Mouse (Mus musculus): ENCODE results near the gene Src.

Src gene

GRCm38 (mm10) chr2:157429735-157430134 is 11.5 kb downstream of the Src start:
- in situ Hi-C loops (cut with MboI; ENCODE audit: low pct_unique_long_range_greater_than_20kb in 1 of 2, low sequenced_read_pairs in 2 of 2, unreplicated experiment in 1 of 2), result no loop called here

DNA sequence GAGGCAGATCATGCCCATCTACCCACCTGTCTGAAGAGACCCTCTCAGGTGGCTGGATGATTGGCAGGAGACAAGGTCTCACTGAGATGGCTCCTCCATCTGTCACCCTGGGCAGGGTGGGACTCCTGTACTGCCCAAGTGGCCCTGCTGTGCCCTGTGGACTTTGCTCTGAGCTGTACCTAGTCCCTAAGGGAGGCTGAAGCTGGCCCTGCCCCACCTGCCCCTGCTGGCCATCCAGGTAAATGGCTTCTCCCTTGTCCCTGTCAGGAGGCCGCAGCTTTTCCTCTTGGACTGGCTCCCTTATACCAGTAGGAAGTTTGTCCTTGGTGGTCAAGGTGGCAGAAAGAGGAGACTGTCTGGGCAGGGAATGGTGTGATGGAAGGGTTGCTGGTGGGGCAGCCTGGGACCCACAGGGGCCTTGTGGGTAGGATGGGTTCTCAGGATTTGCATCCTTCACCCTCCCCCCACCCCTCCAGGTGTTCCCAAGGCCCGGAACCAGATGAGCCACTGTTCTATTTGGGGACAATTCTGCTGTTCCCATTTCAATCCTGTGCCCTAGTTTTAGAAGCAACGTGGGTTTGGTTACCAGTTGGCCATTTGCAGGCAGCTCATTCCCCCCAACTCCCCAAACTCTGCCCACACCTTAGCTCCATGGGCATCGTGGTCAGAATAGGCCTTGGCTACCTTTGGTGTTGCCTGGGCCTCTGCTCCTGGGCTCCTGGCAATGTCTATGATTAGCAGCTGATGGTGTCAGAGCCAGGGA is 12.6 kb downstream of the Src start:
- in situ Hi-C loops (cut with MboI; ENCODE audit: low pct_unique_long_range_greater_than_20kb in 1 of 2, low sequenced_read_pairs in 2 of 2, unreplicated experiment in 1 of 2), result no loop called here

DNA sequence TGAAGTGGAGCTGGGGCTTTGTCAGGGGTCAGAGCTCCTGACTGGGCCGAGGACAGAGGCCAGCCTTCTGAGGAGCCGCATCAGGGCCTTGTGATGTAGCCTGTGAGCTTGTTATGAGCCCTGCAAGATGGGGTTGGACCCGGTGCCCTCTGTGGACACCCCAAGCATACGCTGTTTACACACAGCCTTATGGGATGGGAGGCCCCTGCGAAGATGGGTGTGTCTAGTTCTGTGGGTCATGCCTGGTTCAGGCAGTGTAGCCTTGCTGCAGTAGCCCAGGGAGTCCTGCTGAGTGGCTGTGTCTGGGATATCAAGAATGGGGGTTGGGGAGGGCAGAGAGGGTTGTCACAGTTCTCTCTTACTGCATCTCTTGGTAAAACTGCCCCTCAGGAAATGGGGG is 13.7 kb downstream of the Src start:
- in situ Hi-C loops (cut with MboI; ENCODE audit: low pct_unique_long_range_greater_than_20kb in 1 of 2, low sequenced_read_pairs in 2 of 2, unreplicated experiment in 1 of 2), result no loop called here

GRCm38 (mm10) chr2:157432476-157432875 is 14.2 kb downstream of the Src start:
- in situ Hi-C loops (cut with MboI; ENCODE audit: low pct_unique_long_range_greater_than_20kb in 1 of 2, low sequenced_read_pairs in 2 of 2, unreplicated experiment in 1 of 2), result no loop called here

DNA sequence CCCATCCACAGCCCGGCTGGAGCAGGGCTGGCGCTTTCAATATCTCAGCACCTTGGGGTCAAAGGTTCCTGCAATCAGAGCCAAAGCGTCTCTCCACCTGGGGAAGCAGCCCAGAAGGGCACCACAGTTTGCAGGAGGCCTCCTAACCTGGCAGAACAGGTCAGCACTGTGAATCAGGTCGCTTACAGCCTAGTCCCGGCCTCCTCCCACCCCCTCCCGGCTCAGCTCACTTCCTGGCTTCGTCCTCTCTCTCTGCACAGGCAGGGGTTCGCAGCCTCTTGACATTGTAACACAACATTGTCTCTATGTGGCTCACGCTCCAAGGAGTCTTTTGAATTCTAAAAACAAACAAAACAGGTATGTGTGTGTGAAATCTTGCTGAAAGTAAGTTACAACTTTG is 15.8 kb downstream of the Src start:
- in situ Hi-C loops (cut with MboI; ENCODE audit: low pct_unique_long_range_greater_than_20kb in 1 of 2, low sequenced_read_pairs in 2 of 2, unreplicated experiment in 1 of 2), result no loop called here

DNA sequence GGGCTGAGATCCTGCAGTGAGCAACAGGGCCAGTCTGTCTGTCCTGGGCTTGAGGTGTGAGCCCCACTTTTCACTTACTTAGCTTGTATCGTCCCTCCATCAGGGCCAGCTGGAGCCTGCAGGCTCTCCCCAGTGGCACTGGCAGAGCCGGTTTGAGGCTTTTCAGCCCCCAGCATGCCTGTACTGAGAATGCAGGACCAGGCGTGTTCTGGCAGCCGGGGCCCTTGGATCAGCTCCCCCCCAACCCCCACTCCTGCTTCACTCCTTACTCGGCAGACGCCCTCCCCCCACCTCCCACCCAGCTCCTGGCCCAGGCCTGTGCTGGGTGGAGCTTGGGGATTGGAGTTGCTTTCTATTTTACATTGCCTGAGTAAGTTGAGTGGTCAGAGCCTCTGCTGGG is 16.3 kb downstream of the Src start:
- in situ Hi-C loops (cut with MboI; ENCODE audit: low pct_unique_long_range_greater_than_20kb in 1 of 2, low sequenced_read_pairs in 2 of 2, unreplicated experiment in 1 of 2), result no loop called here

GRCm38 (mm10) chr2:157436496-157436895 is 18.3 kb downstream of the Src start:
- in situ Hi-C loops (cut with MboI; ENCODE audit: low pct_unique_long_range_greater_than_20kb in 1 of 2, low sequenced_read_pairs in 2 of 2, unreplicated experiment in 1 of 2), result no loop called here

- in situ Hi-C loops (cut with MboI; ENCODE audit: low pct_unique_long_range_greater_than_20kb in 1 of 2, low sequenced_read_pairs in 2 of 2, unreplicated experiment in 1 of 2), result no loop called here
Observed at GRCm38 (mm10) chr2:157437123-157437522, 18.9 kb downstream of the Src start.

DNA sequence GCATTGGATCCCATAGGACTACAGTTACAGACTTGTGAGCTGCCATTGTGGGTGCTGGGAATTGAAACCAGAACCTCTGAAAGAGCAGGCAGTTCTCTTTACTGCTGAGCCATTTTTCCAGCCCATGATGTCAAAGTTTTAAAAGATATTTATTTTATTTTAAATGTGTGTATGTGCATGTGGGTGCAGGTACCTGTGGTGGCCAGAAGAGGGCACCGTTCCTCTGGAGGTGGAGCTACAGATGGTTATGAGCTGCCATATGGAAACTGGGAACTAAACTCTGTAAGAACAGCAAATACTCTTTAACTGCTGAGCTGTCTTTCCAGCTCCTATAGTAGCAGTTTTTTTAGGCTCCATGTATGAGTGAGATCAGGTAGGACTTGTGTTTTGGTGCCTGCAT is 23.1 kb downstream of the Src start:
- in situ Hi-C loops (cut with MboI; ENCODE audit: low pct_unique_long_range_greater_than_20kb in 1 of 2, low sequenced_read_pairs in 2 of 2, unreplicated experiment in 1 of 2), result no loop called here

GRCm38 (mm10) chr2:157447297-157448158 is 29.3 kb downstream of the Src start:
- in situ Hi-C loops (cut with MboI; ENCODE audit: low pct_unique_long_range_greater_than_20kb in 1 of 2, low sequenced_read_pairs in 2 of 2, unreplicated experiment in 1 of 2), result no loop called here

GRCm38 (mm10) chr2:157448356-157448755 is 30.1 kb downstream of the Src start:
- in situ Hi-C loops (cut with MboI; ENCODE audit: low pct_unique_long_range_greater_than_20kb in 1 of 2, low sequenced_read_pairs in 2 of 2, unreplicated experiment in 1 of 2), result no loop called here

DNA sequence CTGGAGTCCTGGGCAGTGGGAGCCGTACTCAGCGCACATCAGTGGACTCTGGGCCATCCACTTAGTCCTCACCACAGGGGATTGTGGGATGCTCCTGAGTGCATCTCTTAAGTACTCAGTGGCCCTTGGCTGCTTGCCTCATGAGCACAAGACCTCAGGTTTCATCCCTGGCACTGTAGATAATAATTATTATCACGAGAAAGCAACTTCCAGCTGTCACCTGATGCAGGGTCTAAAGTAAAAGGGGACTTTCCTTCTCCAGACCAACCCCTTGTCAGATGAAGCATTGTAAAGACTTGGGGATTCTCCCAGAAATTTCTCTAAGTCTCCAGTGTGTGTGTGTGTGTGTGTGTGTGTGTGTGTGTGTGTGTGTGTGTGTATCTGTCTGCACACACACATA is 32.7 kb downstream of the Src start:
- in situ Hi-C loops (cut with MboI; ENCODE audit: low pct_unique_long_range_greater_than_20kb in 1 of 2, low sequenced_read_pairs in 2 of 2, unreplicated experiment in 1 of 2), result no loop called here

DNA sequence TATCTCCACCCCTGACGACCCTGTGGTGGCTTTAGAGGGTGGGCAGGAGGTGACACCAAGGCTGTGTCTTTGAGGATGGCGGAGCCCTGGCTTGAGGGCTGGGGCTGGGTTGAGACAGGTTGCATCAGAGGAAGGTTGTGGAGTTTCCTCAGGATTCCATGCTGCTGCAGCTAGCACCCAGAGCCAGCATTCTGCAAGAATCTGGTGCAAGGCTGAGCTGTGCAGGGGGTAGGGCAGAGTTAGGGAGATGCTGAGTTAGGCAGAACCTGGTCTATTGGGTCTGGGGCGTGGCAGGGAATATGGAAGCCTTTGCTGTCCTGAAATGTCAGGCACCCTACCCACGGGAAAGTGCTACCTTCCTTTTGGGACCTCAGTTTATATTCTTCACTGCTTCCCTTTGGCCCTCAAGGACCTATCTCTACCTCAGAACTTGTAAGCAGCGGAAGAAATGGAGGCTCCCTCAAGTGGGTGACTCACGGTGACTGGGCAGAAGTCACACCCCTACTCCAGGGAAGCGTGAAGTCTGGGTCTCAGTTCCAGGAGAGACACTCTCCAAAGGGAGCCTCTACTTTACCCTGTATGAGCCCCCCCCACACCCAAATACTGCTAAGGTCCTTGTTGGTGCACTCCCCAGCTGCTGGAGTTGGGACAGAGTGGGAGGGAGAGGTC is 33.3 kb downstream of the Src start:
- in situ Hi-C loops (cut with MboI; ENCODE audit: low pct_unique_long_range_greater_than_20kb in 1 of 2, low sequenced_read_pairs in 2 of 2, unreplicated experiment in 1 of 2), result no loop called here

DNA sequence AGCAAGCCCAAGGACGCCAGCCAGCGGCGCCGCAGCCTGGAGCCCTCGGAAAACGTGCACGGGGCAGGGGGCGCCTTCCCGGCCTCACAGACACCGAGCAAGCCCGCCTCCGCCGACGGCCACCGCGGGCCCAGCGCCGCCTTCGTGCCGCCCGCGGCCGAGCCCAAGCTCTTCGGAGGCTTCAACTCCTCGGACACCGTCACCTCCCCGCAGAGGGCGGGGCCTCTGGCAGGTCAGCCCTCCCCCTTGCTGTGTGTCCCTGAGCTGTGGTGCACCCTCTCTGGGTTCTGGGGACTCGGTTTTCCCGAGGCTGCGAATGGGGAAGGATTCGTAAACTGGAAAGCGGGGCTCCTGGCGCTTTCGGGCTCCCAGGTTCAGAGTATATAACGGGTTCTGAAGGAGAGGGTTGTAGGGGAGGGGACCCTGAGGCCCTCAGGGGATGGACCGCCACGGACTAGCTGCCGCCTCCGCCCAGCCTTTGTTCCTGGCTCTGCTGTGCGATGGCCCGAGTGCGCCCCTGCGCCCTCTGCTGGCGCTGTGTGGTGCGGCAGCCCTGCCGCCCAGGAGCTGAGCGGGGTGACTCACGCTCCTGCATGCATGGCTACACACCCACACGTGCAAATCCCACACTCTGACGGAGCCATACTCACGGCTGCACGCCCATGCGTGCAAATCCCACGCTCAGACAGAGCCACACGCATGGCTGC is 39.0 kb downstream of the Src start:
- in situ Hi-C loops (cut with MboI; ENCODE audit: low pct_unique_long_range_greater_than_20kb in 1 of 2, low sequenced_read_pairs in 2 of 2, unreplicated experiment in 1 of 2), result no loop called here

DNA sequence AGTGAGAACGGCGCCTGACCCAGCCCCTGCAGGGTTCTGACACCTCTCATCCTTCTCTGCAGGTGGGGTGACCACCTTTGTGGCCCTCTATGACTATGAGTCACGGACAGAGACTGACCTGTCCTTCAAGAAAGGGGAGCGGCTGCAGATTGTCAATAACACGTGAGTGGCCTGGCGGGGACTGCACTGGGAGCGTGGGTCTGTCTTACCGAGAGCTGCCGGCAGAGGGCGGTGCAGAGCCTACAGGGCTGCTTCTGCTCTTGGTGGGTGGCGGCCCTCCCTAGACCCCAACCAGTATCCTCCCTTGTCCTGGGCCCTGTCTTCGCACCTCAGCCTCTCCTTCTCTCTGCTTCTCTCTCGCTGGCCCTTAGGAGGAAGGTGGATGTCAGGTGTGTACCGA is 40.2 kb downstream of the Src start:
- in situ Hi-C loops (cut with MboI; ENCODE audit: low pct_unique_long_range_greater_than_20kb in 1 of 2, low sequenced_read_pairs in 2 of 2, unreplicated experiment in 1 of 2), result no loop called here

DNA sequence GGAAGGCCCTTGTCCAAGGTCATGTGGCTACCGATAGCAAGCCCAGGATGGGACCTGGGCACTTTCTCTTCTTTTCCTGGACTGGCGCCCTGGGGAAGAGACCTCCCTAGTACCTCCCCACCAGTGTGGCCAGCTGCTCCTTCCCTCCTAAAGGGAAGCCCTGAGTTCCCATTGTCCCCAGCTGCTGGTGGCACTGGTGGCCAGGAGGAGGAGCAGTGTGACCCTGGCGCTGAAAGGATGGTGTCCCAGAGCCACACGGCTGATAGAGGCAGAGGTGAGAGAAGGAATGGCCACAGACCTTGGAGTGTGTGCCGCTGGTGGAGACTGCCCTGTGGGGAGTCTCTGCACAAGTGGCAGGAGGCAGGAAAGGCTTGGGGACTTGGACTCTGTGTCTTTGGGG is 41.5 kb downstream of the Src start:
- in situ Hi-C loops (cut with MboI; ENCODE audit: low pct_unique_long_range_greater_than_20kb in 1 of 2, low sequenced_read_pairs in 2 of 2, unreplicated experiment in 1 of 2), result loop anchor here in 1 of 2 experiments (5.0 kb wide), 1 partner anchor 117 kb away; no protein-coding TSS in a partner anchor

DNA sequence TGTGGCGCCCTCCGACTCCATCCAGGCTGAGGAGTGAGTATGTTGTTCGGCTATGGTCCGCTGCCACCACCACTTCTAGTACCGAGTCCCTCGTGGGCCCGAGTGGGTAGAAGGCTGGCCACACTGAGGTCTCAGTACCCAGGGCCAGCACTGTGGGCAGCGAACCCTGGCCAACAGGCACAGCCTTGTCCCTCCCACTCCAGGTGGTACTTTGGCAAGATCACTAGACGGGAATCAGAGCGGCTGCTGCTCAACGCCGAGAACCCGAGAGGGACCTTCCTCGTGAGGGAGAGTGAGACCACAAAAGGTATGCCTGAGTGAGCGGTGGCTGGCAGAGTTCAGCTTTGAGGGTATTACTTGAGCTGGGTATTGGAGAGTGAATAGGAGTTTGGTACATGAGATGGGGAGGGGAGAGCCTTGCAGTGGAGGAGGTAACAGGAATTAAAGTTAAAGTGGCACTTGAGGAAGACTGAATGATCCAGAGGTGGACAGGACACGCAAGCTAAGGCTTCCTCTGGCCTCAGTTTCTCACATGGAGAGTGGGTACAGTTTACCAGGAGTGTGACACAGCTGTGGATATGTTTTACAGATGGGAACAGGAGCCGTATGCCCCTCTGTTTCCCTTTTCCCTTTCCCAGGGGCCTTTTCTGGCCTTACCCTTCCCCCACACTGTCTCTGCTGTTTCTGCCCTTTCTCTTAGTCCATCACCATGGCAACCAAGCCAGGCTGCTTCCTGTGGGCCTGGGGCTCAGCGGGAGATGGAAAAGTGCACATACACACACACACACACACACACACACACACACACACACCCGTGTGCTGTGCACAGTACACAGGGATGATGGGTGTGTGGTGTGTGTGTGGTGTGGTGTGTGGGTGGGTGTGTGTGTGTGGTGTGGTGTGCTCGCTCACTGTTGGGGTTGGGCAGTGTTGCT is 44.8 kb downstream of the Src start:
- in situ Hi-C loops (cut with MboI; ENCODE audit: low pct_unique_long_range_greater_than_20kb in 1 of 2, low sequenced_read_pairs in 2 of 2, unreplicated experiment in 1 of 2), result loop anchor here in 1 of 2 experiments (5.0 kb wide), 1 partner anchor 121 kb away; no protein-coding TSS in a partner anchor
